Mouse (Mus musculus) liver, postnatal 0 days (tissue): Measurements from ENCODE around the gene Mroh2a. TPM values are rescaled to one million over a fixed set of nuclear protein-coding genes. Genes with fewer than 3 reads are reported as not detected.

Experiments used
- ATAC-seq: fragments of 200-750 bp; cut with Nextera tagmentation; 2 replicates; pipeline ENCODE4 v1.8.0; 2017; ENCODE audit warnings: mild to moderate bottlenecking, moderate library complexity
- DNase-seq: peaks from one replicate; pipeline ENCODE4 v3.0.0-alpha.2; 2016
- H3K27ac ChIP-seq: fragments of 300-500 bp; sonication (generic); 2 replicates; pipeline ENCODE4 v1.5.1; 2014; ENCODE audit warnings: antibody characterized with exemption, moderate library complexity, mild to moderate bottlenecking, low read depth
- H3K27me3 ChIP-seq: fragments of 300-500 bp; sonication (generic); 2 replicates; pipeline ENCODE4 v1.6.1; 2014; ENCODE audit warnings: low read length, control low read depth, mixed read lengths; ENCODE audit not compliant: insufficient read depth
- H3K36me3 ChIP-seq: fragments of 300-500 bp; sonication (generic); replicated peaks from 2 replicates; pipeline ENCODE4 v1.6.1; 2014; ENCODE audit warnings: mild to moderate bottlenecking, control low read depth, low read length, moderate library complexity, mixed read lengths; ENCODE audit not compliant: insufficient read depth
- H3K4me1 ChIP-seq: fragments of 300-500 bp; sonication (generic); 2 replicates; pipeline ENCODE4 v1.6.1; 2014; ENCODE audit warnings: antibody characterized with exemption, mild to moderate bottlenecking, control low read depth; ENCODE audit not compliant: insufficient read depth
- H3K4me2 ChIP-seq: fragments of 300-500 bp; sonication (generic); 2 replicates; pipeline ENCODE4 v1.6.1; 2014; ENCODE audit warnings: low read depth, mild to moderate bottlenecking, low read length, moderate library complexity, mixed read lengths
- H3K4me3 ChIP-seq: fragments of 300-500 bp; sonication (generic); 2 replicates; pipeline ENCODE4 v1.5.1; 2014; ENCODE audit warnings: low read depth, low read length
- H3K9ac ChIP-seq: fragments of 300-500 bp; sonication (generic); replicated peaks from 2 replicates; pipeline ENCODE4 v1.6.1; 2014; ENCODE audit warnings: mild to moderate bottlenecking, moderate library complexity
- H3K9me3 ChIP-seq: fragments of 300-500 bp; sonication (generic); 2 replicates; pipeline ENCODE4 v1.6.1; 2016; ENCODE audit warnings: mild to moderate bottlenecking, control low read depth, low read length, mixed read lengths
- CTCF ChIP-seq: sonication (generic); IDR thresholded peaks from 2 replicates; pipeline ENCODE4 v1.5.1; 2016; ENCODE audit warnings: antibody characterized with exemption, low read depth
- EP300 ChIP-seq: IDR thresholded peaks from 2 replicates; pipeline ENCODE4 v1.6.1; 2016; ENCODE audit warnings: antibody characterized with exemption, low read depth, mild to moderate bottlenecking
- WGBS: fragments of 180-500 bp; shearing (Covaris S2); extraction: QIAGEN DNeasy Blood & Tissue Kit; methylation state at CpG from one replicate; pipeline ENCODE4 v1.1.7; 2014; ENCODE audit not compliant: insufficient replicate concordance; 5-methylcytosine and 5-hydroxymethylcytosine counted together
- polyA plus RNA-seq: library from polyadenylated mRNA; unstranded; fragments of >200 nt; fragmentation: Nextera tagmentation; extraction: Ambion mirVana; gene quantifications from 2 replicates; pipeline ENCODE4 v1.2.1, GENCODE M21; 2015

Mroh2a gene
- polyA plus RNA-seq, 1 experiment from 2014 or later = 0.61 TPM

- WGBS = 71% methylated on average over 2 of the region's 2 CpGs
- no peak overlapping the region for H3K4me3 ChIP-seq
- TF ChIP-seq CTCF = no peak
- TF ChIP-seq EP300 = no peak
- H3K27ac ChIP-seq = no peak overlapping the region
- H3K27me3 ChIP-seq = no peaks in the 10 kb centered on the region
- ATAC-seq (no peak), DNase-seq (no peak)
- peaks cover 6% of the 10 kb centered on the region for H3K4me1 ChIP-seq
- H3K9ac ChIP-seq = no peak overlapping the region
- no peak overlapping the region for H3K4me2 ChIP-seq
- no peaks in the 10 kb centered on the region for H3K9me3 ChIP-seq
- no peaks in the 10 kb centered on the region for H3K36me3 ChIP-seq
These were observed 26.8 kb upstream of the Mroh2a start for GRCm38 (mm10) chr1:88199996-88200395.

GRCm38 (mm10) chr1:88200456-88200855 is 26.3 kb upstream of the Mroh2a start, which contains the start of gene Ugt1a2:
Gene Ugt1a2, plus strand, starts transcription at chr1:88200601.
- no peak within 1 kb of the TSS for H3K4me2 ChIP-seq
- no peaks in the 10 kb centered on the region for H3K36me3 ChIP-seq
- ATAC-seq = no peak
- H3K4me1 ChIP-seq = peaks cover 10% of the 10 kb centered on the region
- no peak within 1 kb of the TSS for H3K27ac ChIP-seq
- WGBS = 72% methylated on average over 7 of the region's 7 CpGs
- no peak within 1 kb of the TSS for H3K4me3 ChIP-seq
- no peak for TF ChIP-seq EP300
- TF ChIP-seq CTCF = no peak
- DNase-seq = no peak
- no peaks in the 10 kb centered on the region for H3K27me3 ChIP-seq
- no peaks in the 10 kb centered on the region for H3K9me3 ChIP-seq
- no peak within 1 kb of the TSS for H3K9ac ChIP-seq

- H3K27ac ChIP-seq = peak within 1 kb of the TSS; percentile 84
- H3K4me3 ChIP-seq = peak within 1 kb of the TSS; percentile 49
- H3K9me3 ChIP-seq = no peaks in the 10 kb centered on the region
- H3K4me1 ChIP-seq = peaks cover 31% of the 10 kb centered on the region
- WGBS = 11% methylated on average over 60 of the region's 62 CpGs
- TF ChIP-seq EP300 (no peak), CTCF (no peak)
- H3K9ac ChIP-seq = peak within 1 kb of the TSS; percentile 71
- 0 out of 2 replicates have a peak, but pooled peaks cover 2% of the 10 kb centered on the region for H3K36me3 ChIP-seq
- no peaks in the 10 kb centered on the region for H3K27me3 ChIP-seq
- ATAC-seq (peak; percentile 81), DNase-seq (peak; percentile 82)
- peak within 1 kb of the TSS; percentile 67 for H3K4me2 ChIP-seq
These were observed 21.4 kb upstream of the Mroh2a start, which contains the start of gene Dnajb3 for GRCm38 (mm10) chr1:88205294-88205922. Gene Dnajb3, minus strand, starts transcription at chr1:88205782.

- H3K9me3 ChIP-seq = peaks cover 3% of the 10 kb centered on the region
- no peak for TF ChIP-seq CTCF
- TF ChIP-seq EP300 = peak; percentile 98
- no peak for DNase-seq
- peak overlapping the region; percentile 34 for H3K4me2 ChIP-seq
- H3K27ac ChIP-seq = peak overlapping the region; percentile 84
- no peak overlapping the region for H3K4me3 ChIP-seq
- no peak overlapping the region for H3K9ac ChIP-seq
- peak; percentile 83 for ATAC-seq
- no peaks in the 10 kb centered on the region for H3K27me3 ChIP-seq
- H3K36me3 ChIP-seq = 0 out of 2 replicates have a peak, but pooled peaks cover 2% of the 10 kb centered on the region
- peaks cover 31% of the 10 kb centered on the region for H3K4me1 ChIP-seq
- 44% methylated on average over 2 of the region's 2 CpGs for WGBS
These were observed 19.8 kb upstream of the Mroh2a start for GRCm38 (mm10) chr1:88206843-88207479.

- ATAC-seq (peak; percentile 47), DNase-seq (peak; percentile 61)
- Histone ChIP-seq H3K4me3 (peak within 1 kb of the TSS; percentile 1), H3K4me2 (peak within 1 kb of the TSS; percentile 11), H3K27ac (peak within 1 kb of the TSS; percentile 31; the same call in 1 of the 2 replicates), H3K27me3 (no peaks in the 10 kb centered on the region), H3K9me3 (peaks cover 39% of the 10 kb centered on the region), H3K9ac (0 out of 2 replicates have a peak within 1 kb of the TSS, but pooled peaks have one; percentile 1), H3K36me3 (no peaks in the 10 kb centered on the region), H3K4me1 (peaks cover 9% of the 10 kb centered on the region)
- 61% methylated on average over 8 of the region's 8 CpGs for WGBS
- TF ChIP-seq CTCF (no peak), EP300 (no peak)
These were observed 15.0 kb upstream of the Mroh2a start, which contains the start of gene Ugt1a1 for GRCm38 (mm10) chr1:88211812-88212211. Gene Ugt1a1, plus strand, starts transcription at chr1:88211959.

GRCm38 (mm10) chr1:88212341-88213045 is 14.3 kb upstream of the Mroh2a start:
- Histone ChIP-seq H3K4me2 (peak overlapping the region; percentile 11), H3K27ac (peak overlapping the region; percentile 31; the same call in 1 of the 2 replicates), H3K36me3 (no peaks in the 10 kb centered on the region), H3K4me1 (peaks cover 3% of the 10 kb centered on the region), H3K9ac (0 out of 2 replicates have a peak overlapping the region, but pooled peaks have one; percentile 1), H3K9me3 (peaks cover 44% of the 10 kb centered on the region), H3K4me3 (peak overlapping the region; percentile 1), H3K27me3 (no peaks in the 10 kb centered on the region)
- ATAC-seq (no peak; the same call in 1 of the 2 replicates), DNase-seq (no peak)
- TF ChIP-seq CTCF = no peak
- no peak for TF ChIP-seq EP300
- WGBS = 56% methylated on average over 8 of the region's 8 CpGs
